Mouse (Mus musculus) right cerebral cortex, postnatal 25 days (tissue): ENCODE data around the gene Gm10139.
"Not testable (repeated sequence)": the region's sequence is repeated elsewhere in the genome, so short reads cannot be mapped to it uniquely, and the experiment has no call there.

Source experiments
- DNase-seq: peaks from one replicate; pipeline ENCODE4 v3.0.0; 2022

Gene Gm10139

DNA sequence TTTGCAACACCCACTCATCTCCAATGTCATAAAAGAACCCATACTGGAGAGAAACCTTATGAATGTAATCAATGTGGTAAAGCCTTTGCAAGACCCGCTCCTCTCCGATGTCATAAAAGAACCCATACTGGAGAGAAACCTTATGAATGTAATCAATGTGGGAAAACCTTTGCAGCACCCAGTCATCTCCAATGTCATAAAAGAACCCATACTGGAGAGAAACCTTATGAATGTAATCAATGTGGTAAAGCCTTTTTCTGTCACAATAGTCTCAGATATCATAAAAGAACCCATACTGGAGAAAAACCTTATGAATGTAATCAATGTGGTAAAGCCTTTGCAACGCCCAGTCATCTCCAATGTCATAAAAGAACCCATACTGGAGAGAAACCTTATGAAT, at the start of gene Gm10139:
Gene Gm10139 (plus strand): TSS at position 301 of the 400 bp plus-strand sequence.
- DNase-seq, result not testable (repeated sequence)

GRCm38 (mm10) chr13:65557636-65558035, 45.2 kb downstream of the Gm10139 start:
- not testable (repeated sequence) for DNase-seq
